Mouse (Mus musculus): ENCODE results near the gene Mertk.

Gene Mertk

GRCm38 (mm10) chr2:128818956-128819643 lies 120.3 kb downstream of the Mertk start:
- DNase-seq (ENCODE audit: low spot score in 2 of 2) = no peak

GRCm38 (mm10) chr2:128820631-128821030 lies 121.9 kb downstream of the Mertk start:
- no peak for DNase-seq (ENCODE audit: low spot score in 2 of 2)

- DNase-seq (ENCODE audit: low spot score in 2 of 2) = no peak
Measured at GRCm38 (mm10) chr2:128823893-128824292, 125.1 kb downstream of the Mertk start.

- no peak for DNase-seq (ENCODE audit: low spot score in 2 of 2)
Measured at GRCm38 (mm10) chr2:128827787-128828186, 129.0 kb downstream of the Mertk start.

- DNase-seq (ENCODE audit: low spot score in 2 of 2) = no peak
Measured at GRCm38 (mm10) chr2:128832611-128833010, 133.9 kb downstream of the Mertk start.

GRCm38 (mm10) chr2:128833035-128833434 lies 134.3 kb downstream of the Mertk start:
- no peak for DNase-seq (ENCODE audit: low spot score in 2 of 2)

GRCm38 (mm10) chr2:128833435-128833834 lies 134.7 kb downstream of the Mertk start:
- no peak for DNase-seq (ENCODE audit: low spot score in 2 of 2)

- no peak for DNase-seq (ENCODE audit: low spot score in 2 of 2)
Measured at GRCm38 (mm10) chr2:128837531-128837930, 138.8 kb downstream of the Mertk start.

GRCm38 (mm10) chr2:128838611-128839010 lies 139.9 kb downstream of the Mertk start:
- no peak for DNase-seq (ENCODE audit: low spot score in 2 of 2)

- no peak for DNase-seq (ENCODE audit: low spot score in 2 of 2)
Measured at GRCm38 (mm10) chr2:128839501-128839900, 140.7 kb downstream of the Mertk start.

GRCm38 (mm10) chr2:128842437-128842836 lies 143.7 kb downstream of the Mertk start:
- DNase-seq (ENCODE audit: low spot score in 2 of 2) = no peak

GRCm38 (mm10) chr2:128850036-128850435 lies 151.3 kb downstream of the Mertk start:
- no peak for DNase-seq (ENCODE audit: low spot score in 2 of 2)
